Mouse (Mus musculus) inflammation-experienced regulatory T-cells, adult 6 months (primary cell): ENCODE results near the gene Gif. TPM values are rescaled to one million over a fixed set of nuclear protein-coding genes. Genes with fewer than 3 reads are reported as not detected.
A peak's percentile ranks its signal among the peaks of the same experiment; 100 is the strongest.

Experiments
- ATAC-seq: one replicate; pipeline ENCODE4 v1.8.0; 2017
- polyA plus RNA-seq, 3 experiments: library from polyadenylated mRNA; unstranded; fragments of 100-300 nt; shearing (Covaris generic); gene quantifications; one replicate each; pipeline ENCODE4 v1.2.1; 2017

The Gif gene
- polyA plus RNA-seq, result not detected

DNA sequence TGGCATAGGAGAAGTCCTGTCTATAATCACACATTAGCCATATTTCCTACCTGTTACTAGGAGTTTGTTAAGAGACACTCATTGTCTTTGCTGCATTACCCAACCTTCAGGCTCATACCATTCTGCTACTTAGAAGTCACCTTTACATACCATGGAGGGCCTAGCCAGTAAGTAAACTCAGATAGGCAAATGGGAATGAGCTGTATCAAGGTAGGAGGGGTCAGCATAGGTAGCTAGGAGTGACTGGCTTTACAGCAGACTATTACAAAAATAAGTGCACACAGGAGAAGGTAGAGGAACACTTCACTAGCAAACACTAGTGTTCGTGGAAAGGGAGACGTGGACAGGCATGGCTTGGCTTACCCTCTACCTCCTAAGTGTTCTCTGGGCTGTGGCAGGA, at the start of gene Gif:
Gene Gif (plus strand): TSS at position 257 of the 400 bp plus-strand sequence.
- no peak for ATAC-seq

- ATAC-seq, result no peak
Observed at GRCm38 (mm10) chr19:11698342-11698741, 49.0 kb upstream of the Gif start.

GRCm38 (mm10) chr19:11712451-11712850, 34.9 kb upstream of the Gif start:
- ATAC-seq, result no peak

GRCm38 (mm10) chr19:11720071-11720470, 27.3 kb upstream of the Gif start:
- no peak for ATAC-seq

GRCm38 (mm10) chr19:11723870-11724269, 23.5 kb upstream of the Gif start:
- ATAC-seq, result no peak

DNA sequence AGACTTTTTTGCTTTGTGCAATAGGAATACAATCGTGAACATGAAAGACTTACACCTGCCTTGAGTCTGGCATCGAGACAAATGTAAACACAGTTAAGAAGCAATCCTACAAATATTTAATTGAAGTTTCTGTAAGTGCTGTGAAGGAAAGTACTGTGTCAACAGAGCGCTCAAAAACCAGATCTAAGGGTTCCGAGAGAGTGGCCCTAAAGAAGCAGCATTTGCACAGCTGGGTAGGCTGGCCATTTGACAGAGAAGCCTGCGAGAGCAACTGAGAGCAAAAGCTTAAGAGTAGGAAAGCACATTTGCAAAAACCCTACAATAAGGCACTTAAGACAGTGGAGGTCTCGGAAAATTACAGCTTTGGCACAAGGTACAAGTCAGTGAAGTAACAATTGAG, 23.1 kb upstream of the Gif start:
- no peak for ATAC-seq

- ATAC-seq, result no peak
Observed at GRCm38 (mm10) chr19:11725915-11726314, 21.4 kb upstream of the Gif start.

DNA sequence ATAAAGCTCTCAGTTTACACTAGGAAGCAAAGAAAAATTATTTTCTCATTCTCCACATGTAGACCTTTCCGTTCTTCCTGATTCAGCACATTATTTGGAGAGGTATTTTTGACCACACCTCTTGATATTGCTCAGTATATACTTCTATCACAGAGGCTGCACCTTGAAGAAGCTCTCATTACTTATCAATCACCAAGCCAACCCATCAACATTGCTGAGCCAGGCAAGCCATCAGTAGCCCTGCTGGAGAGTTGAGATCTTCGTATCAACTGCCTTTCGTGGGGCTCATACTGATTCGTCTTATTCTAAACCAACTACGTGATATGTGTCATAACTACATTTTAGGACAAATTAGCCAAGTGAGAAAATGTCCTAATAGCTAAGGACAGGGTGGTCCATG, 20.1 kb upstream of the Gif start:
- no peak for ATAC-seq

GRCm38 (mm10) chr19:11730278-11730677, 17.1 kb upstream of the Gif start:
- ATAC-seq, result no peak

DNA sequence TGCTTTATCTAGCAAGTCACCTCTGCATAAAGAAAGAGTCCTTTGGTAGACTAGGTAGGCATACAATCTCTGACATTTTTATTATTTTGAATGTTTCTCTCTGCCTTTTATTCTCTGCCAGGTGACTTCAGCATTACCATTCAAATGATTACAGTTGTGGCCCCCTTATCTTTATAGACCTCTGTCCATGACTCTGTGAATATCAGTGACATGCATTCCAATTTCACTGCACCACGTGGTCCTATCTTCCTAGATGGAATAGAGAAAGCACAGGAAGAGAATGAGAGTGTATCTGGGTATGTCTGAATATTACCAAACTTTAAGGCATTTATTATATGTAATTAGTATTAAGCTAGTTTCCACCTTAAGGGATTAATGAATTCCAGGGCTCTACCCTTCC, 10.9 kb upstream of the Gif start:
- no peak for ATAC-seq

DNA sequence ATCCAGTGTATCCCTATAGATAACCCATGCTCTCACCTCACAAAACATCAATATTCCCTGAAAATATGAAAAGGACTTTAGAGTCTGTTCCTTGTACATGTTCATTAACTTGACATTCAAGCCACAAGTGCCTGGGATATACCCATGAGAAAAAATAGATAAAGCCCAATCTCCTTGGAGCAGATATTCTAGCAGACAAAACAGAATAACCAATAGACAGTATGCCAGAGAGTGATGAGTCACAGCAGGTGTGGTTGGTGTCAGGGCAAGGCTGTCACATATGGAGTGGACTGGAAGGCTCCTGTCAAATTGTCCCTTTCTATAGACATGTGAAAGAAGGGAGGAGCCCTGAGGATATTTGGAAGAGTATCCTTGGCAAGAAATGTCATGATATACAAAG, 1.7 kb upstream of the Gif start:
- ATAC-seq, result no peak

DNA sequence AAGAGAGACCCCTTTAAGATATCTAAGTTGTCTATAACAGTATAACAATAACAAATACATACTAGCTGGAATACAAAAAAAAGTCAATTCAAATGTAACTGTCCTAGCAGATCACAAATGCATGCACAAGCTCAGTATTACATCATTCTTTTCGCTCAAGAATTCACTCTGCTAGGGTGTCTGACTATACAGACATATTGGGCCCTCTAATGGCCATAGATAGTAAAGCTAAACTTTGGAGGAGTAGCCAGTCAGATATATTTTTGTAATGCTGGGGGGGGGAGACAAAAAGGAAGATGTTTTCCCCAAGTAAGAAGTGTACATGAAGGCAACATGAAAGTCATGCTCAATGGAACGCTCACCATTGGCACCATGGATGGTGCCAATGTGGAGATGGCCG, 17.7 kb downstream of the Gif start:
- ATAC-seq, result no peak

GRCm38 (mm10) chr19:11766413-11766812, 19.1 kb downstream of the Gif start:
- ATAC-seq, result no peak

- peak; percentile 62 for ATAC-seq
Observed at GRCm38 (mm10) chr19:11768163-11768562, 20.8 kb downstream of the Gif start.

DNA sequence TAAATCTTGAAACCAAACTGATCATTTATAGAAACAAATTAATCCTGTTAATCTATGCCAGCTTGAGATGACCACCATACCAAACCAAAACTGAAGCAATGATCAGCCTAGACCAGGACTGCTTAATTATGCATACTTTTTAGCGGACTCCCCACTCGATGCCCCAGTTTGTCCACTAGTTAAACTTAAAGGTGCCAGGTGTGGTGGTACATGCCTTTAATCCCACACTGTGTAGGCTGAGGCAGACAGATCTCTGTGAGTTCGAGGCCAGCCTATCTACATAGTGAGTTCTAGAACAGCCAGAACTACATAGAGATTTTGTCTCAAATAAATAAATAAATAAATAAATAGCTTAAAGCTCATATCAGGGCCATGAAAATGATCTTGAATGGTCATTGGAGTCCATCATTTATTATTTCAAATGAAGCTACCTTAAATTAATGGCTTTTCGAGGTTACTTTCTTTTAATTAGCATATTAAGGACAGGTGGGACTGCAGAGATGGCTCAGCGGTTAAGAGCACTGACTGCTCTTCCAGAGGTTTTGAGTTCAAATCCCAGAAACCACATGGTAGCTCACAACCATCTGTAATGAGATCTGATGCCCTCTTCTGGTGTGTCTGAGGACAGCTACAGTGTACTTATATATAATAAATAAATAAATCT, 22.0 kb downstream of the Gif start:
- no peak for ATAC-seq

- ATAC-seq, result peak; percentile 79
Observed at GRCm38 (mm10) chr19:11770205-11770892, 23.0 kb downstream of the Gif start, which contains the start of gene Mrpl16. Gene Mrpl16, plus strand, starts transcription at chr19:11770391.

DNA sequence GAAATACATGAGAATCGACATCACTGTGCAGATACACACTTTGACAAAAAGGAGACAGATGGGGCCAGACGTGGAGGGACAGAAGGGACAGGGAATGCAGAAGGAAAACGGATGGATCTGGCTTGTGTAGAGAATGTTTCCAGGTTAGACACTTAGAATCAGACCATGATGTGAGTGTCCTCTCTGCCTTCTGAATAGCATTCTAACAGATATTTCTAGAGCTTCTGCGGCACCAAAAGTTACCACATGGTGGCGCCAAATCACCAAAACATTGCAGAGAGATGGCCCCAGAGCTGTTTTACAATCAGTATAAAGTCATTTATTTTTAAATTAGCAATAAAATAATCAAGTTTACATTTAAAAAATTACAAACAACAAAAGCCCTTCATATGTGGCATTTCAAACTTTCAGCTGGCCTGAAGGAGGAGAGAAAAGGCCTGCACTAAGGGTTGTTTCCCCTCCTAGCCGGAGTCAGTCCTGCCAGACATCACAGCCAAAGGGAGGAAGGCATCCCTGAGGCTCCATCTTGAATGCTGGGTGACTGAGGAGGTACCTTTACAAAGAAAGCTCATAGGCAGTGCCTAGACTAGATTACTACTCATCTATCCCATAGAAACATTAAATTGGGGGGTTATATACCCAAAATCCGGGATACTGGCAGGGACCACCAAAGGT, 30.0 kb downstream of the Gif start:
- ATAC-seq, result no peak

DNA sequence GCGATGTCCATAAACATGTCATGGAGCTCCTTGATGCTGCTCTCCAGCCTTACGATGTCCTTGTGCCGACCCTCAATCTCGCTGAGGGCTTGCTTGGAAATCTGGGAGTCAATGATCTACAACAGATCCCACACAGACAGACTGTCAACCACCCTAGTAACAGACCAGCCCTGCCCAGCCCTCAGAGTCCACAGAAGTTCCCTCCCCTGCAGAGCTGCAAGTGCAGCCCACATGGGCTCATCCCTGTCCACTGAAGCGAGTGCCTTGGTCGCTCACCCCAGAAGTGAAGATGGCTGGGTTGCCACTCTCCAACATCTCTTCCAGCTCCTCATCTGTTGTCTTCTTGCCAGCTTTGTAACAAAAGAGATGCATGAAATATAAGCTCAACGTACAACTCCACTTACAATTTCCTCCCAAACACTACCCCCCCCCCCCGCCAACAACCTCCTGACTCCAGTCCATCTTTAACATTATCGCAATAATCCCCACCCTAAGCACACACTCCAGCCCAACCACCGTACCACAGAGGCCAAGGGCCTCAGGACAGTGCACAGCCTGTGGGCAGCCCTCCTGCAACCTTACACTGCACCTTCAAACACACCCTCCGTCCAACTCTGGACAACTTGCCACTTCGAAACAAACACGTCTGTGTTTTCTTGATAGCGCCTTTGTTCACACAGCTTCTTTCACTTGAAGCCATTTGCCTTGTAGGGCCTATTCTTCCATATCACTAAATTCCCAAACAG, 38.2 kb downstream of the Gif start:
- no peak for ATAC-seq

DNA sequence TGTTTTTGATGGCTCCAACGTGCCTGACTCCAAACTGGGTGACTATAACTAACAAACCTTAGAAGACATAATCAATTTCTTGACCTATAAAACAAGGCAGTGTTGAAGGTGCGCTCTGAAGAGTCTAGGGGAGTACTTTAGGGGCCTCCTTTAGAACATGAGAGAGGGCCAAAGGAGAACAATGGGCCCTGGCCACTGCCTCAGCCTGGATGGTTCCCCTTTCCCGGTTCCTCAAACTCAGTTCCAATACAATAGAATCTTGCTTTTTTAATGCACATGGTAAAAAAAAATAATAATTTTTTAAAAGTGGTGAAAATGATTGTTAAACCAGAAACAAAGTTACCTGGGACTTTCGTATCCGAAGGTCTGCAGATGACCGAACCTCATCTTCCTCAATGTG, 40.5 kb downstream of the Gif start:
- ATAC-seq, result no peak

DNA sequence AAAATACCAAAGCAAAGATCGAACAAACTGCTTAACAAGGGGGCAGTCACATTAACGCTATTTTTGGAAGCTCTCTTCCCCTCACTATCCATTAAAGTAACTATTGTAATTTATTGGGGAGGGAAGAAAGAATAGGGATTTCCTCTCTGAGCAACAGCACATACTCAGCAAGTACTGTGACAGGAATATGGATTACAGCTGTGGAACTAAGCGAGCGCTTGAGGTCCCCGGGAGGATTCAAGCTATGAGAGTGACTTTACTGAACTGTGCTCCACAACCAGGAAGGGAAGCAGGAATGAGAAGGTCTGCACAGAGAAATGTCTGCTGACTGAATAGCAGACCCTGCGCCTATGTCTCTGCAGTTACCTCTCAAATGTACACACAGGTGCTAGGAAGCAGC, 41.5 kb downstream of the Gif start:
- ATAC-seq, result no peak

DNA sequence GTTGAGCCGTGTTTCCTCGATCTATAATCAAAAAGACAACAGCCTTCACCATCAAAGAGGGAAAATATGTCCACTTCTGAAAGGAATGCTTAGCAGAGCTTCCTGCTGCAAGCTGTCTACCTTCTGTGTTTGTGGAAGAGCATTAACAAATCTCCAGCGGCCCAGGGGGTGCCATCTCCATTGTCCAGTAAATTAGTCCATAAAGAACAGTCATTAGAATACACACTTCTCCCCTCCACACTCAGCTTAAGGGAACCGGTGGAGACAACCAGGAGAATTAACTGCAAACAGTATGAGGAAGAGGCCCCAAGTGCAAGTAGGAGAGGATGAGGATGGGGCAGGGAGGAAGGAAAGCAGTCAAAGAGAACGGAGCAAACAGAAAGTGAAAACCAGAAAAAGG, 44.5 kb downstream of the Gif start:
- no peak for ATAC-seq

DNA sequence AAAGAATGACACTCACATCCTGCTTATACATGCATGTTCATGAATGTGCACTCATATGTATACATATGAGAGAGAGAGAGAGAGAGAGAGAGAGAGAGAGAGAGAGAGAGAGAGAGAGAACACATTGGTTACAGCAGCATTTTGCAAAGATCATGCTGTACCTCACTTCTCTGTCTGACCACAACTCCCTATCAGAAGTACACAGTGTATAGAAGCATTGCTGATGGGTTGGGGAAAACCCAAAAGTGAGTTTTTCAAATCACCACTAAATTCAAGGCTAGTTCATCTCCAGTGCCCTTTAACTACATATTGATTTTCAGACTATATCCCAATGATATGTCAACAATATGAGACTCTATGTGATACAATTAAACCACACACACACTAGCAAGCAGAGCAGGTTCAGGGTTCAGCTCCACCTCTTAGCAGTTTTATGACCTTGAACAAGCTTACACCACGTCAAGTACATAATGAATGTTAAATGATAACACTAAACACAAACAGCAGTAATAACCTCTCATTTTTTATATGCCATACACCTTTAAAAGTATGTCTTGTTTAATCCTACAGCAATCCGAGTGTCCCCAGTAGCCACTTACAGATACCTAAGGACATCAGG, 46.5 kb downstream of the Gif start:
- ATAC-seq, result no peak

DNA sequence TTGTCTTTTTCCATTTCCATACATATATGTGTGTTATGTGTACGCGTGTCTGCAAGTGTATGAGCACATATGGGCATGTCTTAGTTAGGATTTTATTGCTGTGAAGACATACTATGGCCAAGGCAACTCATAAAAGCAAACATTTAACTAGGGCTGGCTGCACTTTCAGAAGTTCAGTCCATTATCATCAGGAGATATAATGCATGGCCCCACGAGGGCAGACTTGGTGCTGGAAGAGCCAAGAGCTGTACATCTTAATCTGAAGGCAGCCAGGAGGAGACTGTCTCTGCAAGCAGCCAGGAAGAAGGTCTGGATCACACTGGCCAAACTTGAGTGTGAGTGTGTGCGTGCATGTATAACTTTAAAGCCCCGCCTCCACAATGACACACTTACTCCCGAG, 47.1 kb downstream of the Gif start:
- no peak for ATAC-seq
